Mouse (Mus musculus): ENCODE data around the gene Utrn.

- no peak for TF ChIP-seq CTCF (IDR thresholded peaks at IDR 0.05; ENCODE audit: low read depth, low read length)
- no peak for TF ChIP-seq TAL1 (conservative IDR thresholded peaks at IDR 0.05; ENCODE audit: low read depth, low read length)
- TF ChIP-seq POLR2AphosphoS5 (IDR thresholded peaks at IDR 0.05; ENCODE audit: insufficient replicate concordance, low read depth, low read length) = no peak
- TF ChIP-seq GATA1 (IDR thresholded peaks at IDR 0.05; ENCODE audit: borderline replicate concordance, low read length) = no peak
- no peak for TF ChIP-seq GATA2 (IDR thresholded peaks at IDR 0.05; ENCODE audit: borderline replicate concordance, low read depth, low read length)
These were observed 8.4 kb downstream of the Utrn start for GRCm38 (mm10) chr10:12860765-12861164.
